Mouse (Mus musculus) myocyte (in vitro differentiated cells): ENCODE measurements at regions not wholly inside any gene's neighbourhood (a gene's known extent, or its start where the extent isn't known, plus 50 kb on each side); places are given as distances from the start of the nearest gene placed in this dataset.

ENCODE experiments used
- MAX ChIP-seq: IDR thresholded peaks from one replicate; pipeline ENCODE4 v1.6.1; 2011; ENCODE audit warnings: low read depth, mild to moderate bottlenecking, control low read depth
- MYOG ChIP-seq, 3 experiments: IDR thresholded peaks; one replicate each; pipeline ENCODE4 v1.6.1; 2011; ENCODE audit warnings: control low read depth in 2 of 3, low read depth in 2 of 3, mild to moderate bottlenecking in 2 of 3; ENCODE audit not compliant: insufficient read length in 2 of 3, control insufficient read depth in 1 of 3, insufficient read depth in 1 of 3
- POLR2A ChIP-seq: IDR thresholded peaks from one replicate; pipeline ENCODE4 v1.6.1; 2011; ENCODE audit warnings: low read depth, mild to moderate bottlenecking, control low read depth, moderate library complexity; ENCODE audit not compliant: insufficient read length
- POLR2AphosphoS2 ChIP-seq: IDR thresholded peaks from one replicate; pipeline ENCODE4 v1.6.1; 2011; ENCODE audit warnings: low read depth, control low read depth; ENCODE audit not compliant: insufficient read length

DNA sequence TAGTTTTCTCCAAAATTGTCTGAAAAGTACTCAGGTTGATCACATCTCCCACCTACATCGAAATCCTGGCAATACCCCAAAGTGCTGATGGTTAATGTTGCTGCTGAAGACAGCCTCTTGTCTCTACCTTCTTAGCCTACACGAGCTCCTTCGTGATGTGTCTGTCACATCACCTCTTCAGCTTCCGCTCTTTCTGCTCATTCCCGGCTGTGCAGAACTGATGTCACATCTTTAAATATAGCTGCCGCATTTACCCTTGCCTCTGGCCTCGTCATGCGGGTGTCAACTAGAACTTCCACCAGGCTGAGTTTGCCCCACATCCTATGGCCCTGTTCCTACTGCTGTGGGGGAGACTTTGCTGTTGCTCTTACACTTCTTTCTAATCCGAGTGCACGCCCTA lies 133.2 kb downstream of the Gm10260 start:
- TF ChIP-seq MYOG (IDR thresholded peaks at IDR 0.05; ENCODE audit: control insufficient read depth in 1 of 3, insufficient read depth in 1 of 3, insufficient read length in 2 of 3, low read depth in 2 of 3) (no peak), POLR2A (no peak), MAX (no peak), POLR2AphosphoS2 (no peak)
